Mouse (Mus musculus) CD8-positive naive resting alpha-beta T cell, adult 2 months (primary cell): Measurements from ENCODE around the gene Rint1.

Experiments used
- DNase-seq, 2 experiments: peaks; one replicate each; pipeline ENCODE4 v3.0.0; 2022; ENCODE audit warnings: low read depth in 2 of 2, low spot score in 2 of 2

Gene Rint1

GRCm38 (mm10) chr5:23787536-23788389 lies at the start of gene Rint1:
Gene Rint1, plus strand, starts transcription at chr5:23787711.
- peak; percentile 95 to 96 for DNase-seq

- no peak for DNase-seq
Measured at GRCm38 (mm10) chr5:23743261-23743660, 44.2 kb upstream of the Rint1 start.

GRCm38 (mm10) chr5:23749882-23750281 lies 37.6 kb upstream of the Rint1 start:
- no peak for DNase-seq

- no peak for DNase-seq
Measured at GRCm38 (mm10) chr5:23755591-23755990, 31.9 kb upstream of the Rint1 start.

GRCm38 (mm10) chr5:23756368-23756767 lies 31.1 kb upstream of the Rint1 start:
- no peak for DNase-seq

GRCm38 (mm10) chr5:23758633-23759032 lies 28.9 kb upstream of the Rint1 start:
- DNase-seq: peak in 1 of 2 experiments; percentile 6

- no peak for DNase-seq
Measured at GRCm38 (mm10) chr5:23762531-23762930, 25.0 kb upstream of the Rint1 start.

GRCm38 (mm10) chr5:23764557-23764956 lies 23.0 kb upstream of the Rint1 start:
- no peak for DNase-seq

GRCm38 (mm10) chr5:23771105-23771504 lies 16.4 kb upstream of the Rint1 start:
- DNase-seq: no peak

- DNase-seq: no peak
Measured at GRCm38 (mm10) chr5:23774186-23774585, 13.3 kb upstream of the Rint1 start.

- DNase-seq: no peak
Measured at GRCm38 (mm10) chr5:23780516-23780915, 7.0 kb upstream of the Rint1 start.

GRCm38 (mm10) chr5:23781172-23781571 lies 6.3 kb upstream of the Rint1 start:
- no peak for DNase-seq

- DNase-seq: no peak
Measured at GRCm38 (mm10) chr5:23782051-23782810, 5.3 kb upstream of the Rint1 start.

- DNase-seq: peak; percentile 52 to 58
Measured at GRCm38 (mm10) chr5:23782931-23783877, 4.3 kb upstream of the Rint1 start, which contains the start of gene Pus7. Gene Pus7, minus strand, starts transcription at chr5:23783711.

GRCm38 (mm10) chr5:23788390-23788830 lies 899 bp downstream of the Rint1 start:
- no peak for DNase-seq

GRCm38 (mm10) chr5:23789078-23789612 lies 1.6 kb downstream of the Rint1 start:
- DNase-seq: no peak

- DNase-seq: no peak
Measured at GRCm38 (mm10) chr5:23792726-23793125, 5.2 kb downstream of the Rint1 start.

- DNase-seq: no peak
Measured at GRCm38 (mm10) chr5:23814841-23815240, 27.3 kb downstream of the Rint1 start.

GRCm38 (mm10) chr5:23816681-23817080 lies 29.2 kb downstream of the Rint1 start:
- DNase-seq: no peak

GRCm38 (mm10) chr5:23822306-23822705 lies 34.8 kb downstream of the Rint1 start:
- DNase-seq: no peak
